Mouse (Mus musculus) skeletal muscle tissue, adult 2 months (tissue): ENCODE results near the gene Zfyve21.

Experiments used
- DNase-seq: peaks from one replicate; pipeline ENCODE4 v3.0.0-alpha.2; 2012; ENCODE audit warnings: low read depth, low spot score

The Zfyve21 gene

GRCm38 (mm10) chr12:111842565-111843433 is 28.8 kb downstream of the Zfyve21 start:
- DNase-seq = no peak

GRCm38 (mm10) chr12:111843470-111843869 is 29.5 kb downstream of the Zfyve21 start:
- no peak for DNase-seq

- no peak for DNase-seq
Observed at GRCm38 (mm10) chr12:111845953-111846352, 32.0 kb downstream of the Zfyve21 start.

- DNase-seq = no peak
Observed at GRCm38 (mm10) chr12:111846815-111847214, 32.8 kb downstream of the Zfyve21 start.

- DNase-seq = peak; percentile 13
Observed at GRCm38 (mm10) chr12:111848300-111848798, 34.4 kb downstream of the Zfyve21 start.

- DNase-seq = no peak
Observed at GRCm38 (mm10) chr12:111851235-111851634, 37.3 kb downstream of the Zfyve21 start.

- no peak for DNase-seq
Observed at GRCm38 (mm10) chr12:111851745-111852144, 37.8 kb downstream of the Zfyve21 start.

- peak; percentile 52 for DNase-seq
Observed at GRCm38 (mm10) chr12:111853011-111853436, 39.1 kb downstream of the Zfyve21 start.

- DNase-seq = no peak
Observed at GRCm38 (mm10) chr12:111853546-111853945, 39.6 kb downstream of the Zfyve21 start.

- DNase-seq = no peak
Observed at GRCm38 (mm10) chr12:111855448-111855847, 41.5 kb downstream of the Zfyve21 start.

GRCm38 (mm10) chr12:111864206-111864824 is 50.3 kb downstream of the Zfyve21 start:
- no peak for DNase-seq

GRCm38 (mm10) chr12:111869806-111870205 is 55.8 kb downstream of the Zfyve21 start:
- DNase-seq = no peak

GRCm38 (mm10) chr12:111870811-111871210 is 56.8 kb downstream of the Zfyve21 start:
- DNase-seq = no peak

- no peak for DNase-seq
Observed at GRCm38 (mm10) chr12:111872079-111872478, 58.1 kb downstream of the Zfyve21 start.

GRCm38 (mm10) chr12:111874601-111875140 is 60.7 kb downstream of the Zfyve21 start:
- DNase-seq = no peak

GRCm38 (mm10) chr12:111875499-111875898 is 61.5 kb downstream of the Zfyve21 start:
- DNase-seq = no peak

- peak; percentile 60 for DNase-seq
Observed at GRCm38 (mm10) chr12:111878213-111878612, 64.2 kb downstream of the Zfyve21 start.
